Mouse (Mus musculus): ENCODE measurements around the gene Men1.
A peak's percentile ranks its signal among the peaks of the same experiment; 100 is the strongest.

Gene Men1

GRCm38 (mm10) chr19:6364317-6364725 lies 29.5 kb downstream of the Men1 start:
- peak; percentile 79 for DNase-seq (ENCODE audit: low read depth, low spot score)

GRCm38 (mm10) chr19:6364842-6365241 lies 30.1 kb downstream of the Men1 start:
- DNase-seq (ENCODE audit: low read depth, low spot score) = no peak

GRCm38 (mm10) chr19:6370175-6370574 lies 35.4 kb downstream of the Men1 start:
- DNase-seq (ENCODE audit: low read depth, low spot score) = no peak

GRCm38 (mm10) chr19:6372433-6372832 lies 37.7 kb downstream of the Men1 start:
- no peak for DNase-seq (ENCODE audit: low read depth, low spot score)

- peak; percentile 53 for DNase-seq (ENCODE audit: low read depth, low spot score)
Measured at GRCm38 (mm10) chr19:6373539-6374400, 39.0 kb downstream of the Men1 start.

- DNase-seq (ENCODE audit: low read depth, low spot score) = no peak
Measured at GRCm38 (mm10) chr19:6374571-6374970, 39.8 kb downstream of the Men1 start.

- no peak for DNase-seq (ENCODE audit: low read depth, low spot score)
Measured at GRCm38 (mm10) chr19:6375423-6376254, 40.9 kb downstream of the Men1 start.

- no peak for DNase-seq (ENCODE audit: low read depth, low spot score)
Measured at GRCm38 (mm10) chr19:6376255-6376564, 41.4 kb downstream of the Men1 start.

- DNase-seq (ENCODE audit: low read depth, low spot score) = no peak
Measured at GRCm38 (mm10) chr19:6376643-6377042, 41.9 kb downstream of the Men1 start.

- DNase-seq (ENCODE audit: low read depth, low spot score) = peak; percentile 63
Measured at GRCm38 (mm10) chr19:6377327-6378040, 42.7 kb downstream of the Men1 start.

- no peak for DNase-seq (ENCODE audit: low read depth, low spot score)
Measured at GRCm38 (mm10) chr19:6380411-6381166, 45.8 kb downstream of the Men1 start.

GRCm38 (mm10) chr19:6381238-6381637 lies 46.5 kb downstream of the Men1 start:
- no peak for DNase-seq (ENCODE audit: low read depth, low spot score)

- DNase-seq (ENCODE audit: low read depth, low spot score) = no peak
Measured at GRCm38 (mm10) chr19:6382323-6382924, 47.6 kb downstream of the Men1 start.

GRCm38 (mm10) chr19:6383470-6383869 lies 48.7 kb downstream of the Men1 start:
- no peak for DNase-seq (ENCODE audit: low read depth, low spot score)

GRCm38 (mm10) chr19:6384128-6384527 lies 49.3 kb downstream of the Men1 start, which contains the start of gene Pygm:
Gene Pygm (plus strand): TSS chr19:6384399.
- no peak for DNase-seq (ENCODE audit: low read depth, low spot score)

GRCm38 (mm10) chr19:6384954-6385353 lies 50.2 kb downstream of the Men1 start:
- DNase-seq (ENCODE audit: low read depth, low spot score) = no peak

- DNase-seq (ENCODE audit: low read depth, low spot score) = no peak
Measured at GRCm38 (mm10) chr19:6385419-6385818, 50.6 kb downstream of the Men1 start.

GRCm38 (mm10) chr19:6385821-6386220 lies 51.0 kb downstream of the Men1 start:
- no peak for DNase-seq (ENCODE audit: low read depth, low spot score)

GRCm38 (mm10) chr19:6386234-6386633 lies 51.5 kb downstream of the Men1 start:
- DNase-seq (ENCODE audit: low read depth, low spot score) = no peak

GRCm38 (mm10) chr19:6388006-6388405 lies 53.2 kb downstream of the Men1 start:
- DNase-seq (ENCODE audit: low read depth, low spot score) = no peak

- no peak for DNase-seq (ENCODE audit: low read depth, low spot score)
Measured at GRCm38 (mm10) chr19:6389803-6390202, 55.0 kb downstream of the Men1 start.
